Mouse (Mus musculus) lung, adult 2 months (tissue): ENCODE data around the gene Apoo.

Experiments used
- CTCF ChIP-seq: fragments of 200-500 bp; IDR thresholded peaks from 2 replicates; pipeline ENCODE4 v1.5.1; 2011; ENCODE audit warnings: mild to moderate bottlenecking, low read length, control low read depth; ENCODE audit not compliant: insufficient read depth
- POLR2A ChIP-seq: fragments of 200-500 bp; IDR thresholded peaks from 2 replicates; pipeline ENCODE4 v1.6.1; 2011; ENCODE audit warnings: low read depth, mild to moderate bottlenecking, control low read depth, low read length, borderline replicate concordance; ENCODE audit errors: extremely low read depth

- TF ChIP-seq POLR2A (no peak), CTCF (no peak)
Observed at GRCm38 (mm10) chrX:94365381-94365925, 1.5 kb upstream of the Apoo start.
